Mouse (Mus musculus) cerebellum, postnatal 36 days (tissue): ENCODE measurements at regions not wholly inside any gene's neighbourhood (a gene's known extent, or its start where the extent isn't known, plus 50 kb on each side); places are given as distances from the start of the nearest gene placed in this dataset.

Experiments used
- DNase-seq, 2 experiments: peaks; one replicate each; pipeline ENCODE4 v3.0.0; 2021 to 2022; ENCODE audit warnings: mixed read lengths in 2 of 2

DNA sequence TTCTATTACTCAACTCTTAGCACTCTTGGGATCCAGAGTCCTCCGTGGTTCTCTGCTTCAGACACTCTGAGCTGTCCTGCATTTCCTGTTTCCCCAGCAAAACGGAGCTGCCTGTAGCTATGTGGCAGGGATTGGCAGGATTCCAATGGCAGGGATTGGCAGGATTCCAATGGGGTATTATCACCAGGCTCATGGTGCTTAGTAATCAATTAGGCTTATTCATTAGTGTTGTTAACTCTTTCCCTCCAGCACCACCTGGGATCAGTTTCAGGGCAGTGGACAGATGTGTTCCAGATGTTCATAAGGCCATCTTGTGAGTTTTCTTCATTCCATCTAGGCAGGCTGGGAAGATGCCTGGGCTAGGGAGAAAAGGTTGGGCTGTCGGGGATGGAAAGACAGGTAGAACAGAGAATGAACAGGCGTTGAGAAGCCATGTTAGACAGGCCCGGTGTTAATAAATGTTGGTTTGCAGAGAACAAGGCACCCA is 163.5 kb downstream of the Emp1 start:
- DNase-seq, result peak; percentile 35 to 36

DNA sequence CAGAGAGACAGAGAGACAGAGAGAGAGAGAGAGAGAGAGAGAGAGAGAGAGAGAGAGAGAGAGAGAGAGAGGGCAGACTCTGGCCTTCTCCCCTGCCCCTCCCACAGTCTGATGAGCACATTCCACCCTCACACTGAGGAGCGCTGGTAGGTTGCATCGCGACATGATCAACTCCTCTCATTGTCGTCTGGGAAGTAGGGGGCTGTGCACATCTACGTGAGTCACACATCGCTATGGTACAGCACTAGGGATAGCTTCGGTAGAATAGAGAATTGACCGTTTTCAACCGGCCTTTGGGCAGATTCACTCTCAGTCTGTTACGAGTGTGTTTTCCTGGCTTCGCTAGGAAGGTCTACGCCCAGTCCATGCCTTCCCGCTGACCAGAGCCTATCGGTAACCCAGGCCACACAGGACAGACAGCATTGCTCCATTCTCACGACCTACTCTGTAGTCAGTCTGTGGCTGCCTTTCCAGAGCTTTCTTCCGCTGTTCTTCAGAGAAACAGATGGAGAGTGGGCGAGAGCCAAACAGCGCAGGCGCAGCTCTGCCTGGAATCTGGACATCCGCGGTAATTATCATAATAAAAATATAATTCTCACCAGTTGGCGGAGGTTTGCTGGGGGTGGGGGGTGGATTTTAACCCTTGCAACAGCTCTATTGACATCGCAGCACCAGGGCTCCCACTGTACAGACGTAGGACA is 164.3 kb downstream of the Emp1 start:
- DNase-seq, result peak; percentile 50 to 53

DNA sequence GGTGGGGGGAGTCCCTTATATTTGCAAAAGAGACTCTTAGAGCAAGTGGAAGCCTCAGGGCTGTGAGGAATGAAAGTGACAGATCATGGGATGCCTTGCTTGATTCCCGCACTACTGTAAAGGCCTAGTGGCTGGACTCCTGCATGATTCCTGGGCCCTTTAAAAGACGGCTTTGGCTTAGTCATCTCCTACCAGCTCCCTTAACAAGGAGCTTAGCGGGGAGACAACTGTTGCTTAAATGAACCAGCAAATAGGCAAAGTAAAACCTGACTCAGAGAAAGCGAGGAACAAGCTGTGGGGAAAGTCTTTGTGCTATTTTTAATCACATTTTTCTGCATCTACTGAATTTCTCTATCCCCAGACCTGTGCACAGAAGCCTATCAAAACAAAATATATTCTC is 165.5 kb downstream of the Emp1 start:
- DNase-seq, result no peak

DNA sequence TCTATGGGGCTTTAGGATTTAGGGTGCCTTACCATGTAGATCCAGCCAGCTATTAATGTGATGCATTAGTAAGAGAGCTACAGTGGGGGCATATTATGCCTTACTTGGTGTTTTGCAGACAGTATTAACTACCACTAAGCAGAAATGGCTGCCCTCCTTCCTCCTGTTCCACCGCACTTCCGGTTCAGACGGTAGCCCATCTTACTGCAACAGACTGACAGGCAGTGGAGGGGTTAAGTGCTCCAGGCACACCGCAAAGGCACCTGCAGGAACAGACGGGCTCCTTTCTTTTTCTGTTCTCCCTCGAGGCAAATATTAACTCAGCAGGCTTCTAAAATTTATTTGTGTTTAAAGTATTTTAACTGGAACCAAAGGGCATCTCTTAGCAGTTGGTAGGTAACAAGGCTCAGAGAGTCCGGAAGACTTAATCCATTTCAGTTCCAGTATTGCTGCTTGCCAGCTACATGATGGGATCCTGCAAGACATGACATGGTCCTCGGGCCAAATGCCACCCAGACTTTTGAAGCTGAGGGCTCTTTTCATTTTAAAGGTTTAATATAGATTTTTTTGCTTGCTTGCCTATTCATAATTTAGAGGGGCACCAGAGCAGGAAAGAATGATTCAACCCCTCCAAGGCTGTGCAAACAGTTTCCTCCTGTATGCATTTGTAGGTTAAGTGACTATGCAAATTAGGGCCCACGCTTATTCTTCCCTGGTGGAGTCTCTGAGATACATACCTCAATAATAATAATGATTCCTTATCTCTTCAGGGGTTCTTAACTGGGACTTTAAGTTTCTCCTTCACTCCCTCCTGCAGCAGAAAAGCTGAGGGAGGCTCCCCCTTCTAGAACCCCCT is 177.7 kb downstream of the Emp1 start:
- DNase-seq, result no peak

DNA sequence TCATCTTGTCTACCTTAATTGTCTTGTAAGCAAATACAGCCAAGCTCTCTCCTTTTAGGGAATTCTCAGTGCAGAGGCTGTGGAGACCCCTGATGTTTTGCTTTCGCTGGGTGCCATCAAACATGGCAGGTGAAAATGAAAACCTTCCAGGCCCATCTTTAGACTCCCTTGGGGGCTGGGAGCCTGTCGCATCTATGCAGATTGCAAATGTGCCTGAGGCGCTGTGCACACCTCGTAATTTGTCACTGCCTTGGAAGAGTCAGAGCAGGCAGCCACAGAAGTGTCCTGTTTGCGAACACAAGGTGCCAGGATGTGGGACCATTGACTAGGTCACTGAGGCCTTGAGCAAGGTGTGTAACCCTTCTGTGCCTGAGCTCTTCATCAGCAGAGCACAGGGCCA is 179.2 kb downstream of the Emp1 start:
- no peak for DNase-seq

DNA sequence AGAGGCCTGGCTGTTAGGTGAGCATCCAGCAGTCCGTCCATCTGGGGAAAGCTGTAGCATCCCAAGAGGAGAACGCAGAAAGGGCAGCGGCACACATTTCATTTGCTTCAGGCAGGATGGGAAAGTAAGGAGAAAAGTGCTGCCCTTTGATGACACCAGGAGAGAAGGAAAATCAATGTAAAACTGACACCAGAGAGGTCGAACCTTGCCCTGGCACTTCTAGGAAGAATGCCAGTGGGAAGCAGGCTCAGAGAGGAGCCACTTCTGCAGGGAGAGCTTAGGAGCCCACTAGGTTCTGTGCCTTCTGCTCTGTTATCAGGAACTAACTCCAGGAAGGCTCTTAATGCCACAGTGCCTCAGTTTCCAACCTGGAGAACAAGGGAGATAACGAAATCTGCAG is 180.0 kb downstream of the Emp1 start:
- no peak for DNase-seq

DNA sequence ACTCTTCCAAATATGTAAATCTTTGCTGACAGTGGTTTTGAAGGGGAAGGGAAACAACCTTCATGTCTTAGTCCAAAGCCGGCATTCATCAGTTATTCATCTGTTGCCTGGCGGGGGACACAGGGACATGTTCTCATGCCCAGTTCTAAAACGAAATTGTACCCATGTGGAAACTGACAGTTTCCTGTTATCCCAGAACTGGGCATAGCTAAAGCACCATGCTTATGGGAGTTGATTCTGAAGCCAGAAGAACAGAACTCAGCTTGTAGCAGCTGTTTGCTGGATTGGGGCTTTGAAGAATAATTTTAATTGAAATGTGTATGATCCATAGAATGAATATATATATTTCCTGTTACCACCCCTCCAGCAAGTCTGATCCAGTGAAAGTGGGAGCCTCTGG is 181.0 kb downstream of the Emp1 start:
- DNase-seq, result no peak

DNA sequence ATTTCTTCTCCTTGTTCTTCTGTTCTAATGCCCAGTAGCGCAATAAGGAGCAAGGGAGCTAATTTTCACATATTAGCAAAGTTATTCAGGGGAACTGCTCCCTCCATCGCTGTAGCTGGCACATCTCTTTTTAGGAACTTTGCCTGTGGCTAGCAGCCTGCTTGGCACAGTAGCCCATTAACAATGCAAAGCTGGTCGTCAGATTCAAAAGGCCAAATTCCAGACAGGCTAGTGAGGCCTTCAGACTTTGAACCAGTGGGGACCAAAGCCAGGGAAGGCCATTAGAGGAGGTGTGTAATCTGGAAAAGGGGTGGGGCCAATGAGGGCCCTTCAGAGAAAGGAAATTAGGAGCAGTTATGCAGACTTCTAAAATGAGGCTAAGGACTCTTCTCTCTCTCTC is 181.5 kb downstream of the Emp1 start:
- no peak for DNase-seq

DNA sequence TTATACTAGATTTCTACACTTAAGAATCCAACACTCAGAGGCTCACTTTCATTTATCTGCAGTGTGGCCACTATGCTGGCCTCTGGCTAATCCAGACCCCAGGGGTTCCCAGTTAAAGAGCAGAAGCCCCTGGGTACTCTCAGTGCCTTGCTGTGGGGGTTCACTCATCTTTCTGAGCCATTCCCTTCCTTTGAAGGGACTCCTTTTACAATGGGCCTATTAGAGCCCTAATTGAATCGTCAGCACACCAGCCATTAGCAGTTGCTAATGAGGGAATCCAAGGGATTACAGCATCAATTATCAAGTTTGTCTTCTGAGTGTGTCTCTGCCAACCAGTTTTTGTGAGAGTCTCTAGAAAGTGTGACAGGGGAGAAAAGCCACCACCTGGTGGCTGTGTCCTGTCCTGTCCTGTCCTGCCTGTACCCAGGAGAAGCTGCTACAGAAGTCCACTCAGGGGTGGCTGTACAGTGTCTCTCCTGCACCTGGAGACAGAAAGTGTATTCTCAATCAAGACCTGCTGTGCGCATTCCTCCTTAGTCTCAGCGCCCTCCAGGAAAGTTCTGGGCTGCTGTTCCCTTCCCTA is 188.1 kb downstream of the Emp1 start:
- no peak for DNase-seq

DNA sequence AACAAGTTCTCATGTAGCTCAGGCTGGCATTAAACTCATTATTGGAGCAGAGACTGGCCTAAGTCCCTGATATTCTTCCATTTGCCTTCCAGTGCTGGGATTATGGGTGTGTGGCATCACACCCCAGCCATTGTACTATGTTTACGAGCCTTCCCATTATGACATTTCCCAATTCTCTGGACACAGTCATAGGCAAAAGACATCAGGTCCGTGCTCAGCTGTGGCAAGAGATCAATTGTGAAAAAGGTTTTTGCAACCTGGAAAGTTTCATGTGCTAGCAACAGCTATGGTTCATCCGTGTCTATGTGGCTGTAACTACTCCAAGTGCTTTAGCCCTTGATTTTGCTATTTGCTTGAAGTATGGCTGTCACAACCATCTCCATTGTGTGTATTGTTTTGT is 190.1 kb downstream of the Emp1 start:
- DNase-seq, result no peak

DNA sequence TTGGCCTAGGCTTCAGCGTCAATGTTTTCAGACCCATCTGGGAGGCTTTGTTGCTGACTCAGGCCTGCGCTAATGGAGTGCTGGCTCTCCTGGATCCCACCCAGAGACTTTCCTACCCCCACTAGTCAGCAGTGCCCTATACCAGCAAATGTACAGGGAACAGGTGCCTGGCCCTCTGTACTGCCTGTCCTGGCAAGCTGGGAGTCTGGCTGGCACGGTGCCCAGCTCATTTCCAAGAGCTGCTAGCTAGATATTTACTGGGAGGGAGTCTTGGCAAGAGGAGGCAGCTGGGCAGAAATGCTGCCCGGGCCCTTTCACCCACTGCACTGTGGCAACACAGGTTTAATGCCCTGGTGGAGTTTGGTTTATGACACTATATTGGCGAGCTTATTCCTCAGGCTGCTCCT is 197.2 kb downstream of the Emp1 start:
- peak; percentile 98 to 99 for DNase-seq

DNA sequence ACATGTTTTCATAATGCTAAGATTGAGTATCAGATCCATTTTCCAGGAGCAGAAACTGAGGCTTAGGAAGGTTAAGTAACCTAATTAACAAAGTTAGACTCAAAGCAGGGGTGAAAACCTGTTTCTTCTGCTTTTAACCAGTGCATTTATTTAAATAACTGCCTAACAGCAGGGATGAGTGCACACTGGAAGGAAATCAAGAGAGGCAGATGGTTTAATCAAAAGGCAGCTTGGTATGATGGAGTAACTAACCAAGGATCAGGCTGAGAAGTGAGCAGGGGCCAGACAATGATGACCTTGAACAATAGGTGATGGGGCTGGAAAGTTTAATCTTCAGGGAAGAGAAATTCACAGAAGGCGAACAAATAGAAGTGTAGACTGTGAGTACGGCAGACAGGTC is 199.9 kb downstream of the Emp1 start:
- peak in 1 of 2 experiments; percentile 40 for DNase-seq

DNA sequence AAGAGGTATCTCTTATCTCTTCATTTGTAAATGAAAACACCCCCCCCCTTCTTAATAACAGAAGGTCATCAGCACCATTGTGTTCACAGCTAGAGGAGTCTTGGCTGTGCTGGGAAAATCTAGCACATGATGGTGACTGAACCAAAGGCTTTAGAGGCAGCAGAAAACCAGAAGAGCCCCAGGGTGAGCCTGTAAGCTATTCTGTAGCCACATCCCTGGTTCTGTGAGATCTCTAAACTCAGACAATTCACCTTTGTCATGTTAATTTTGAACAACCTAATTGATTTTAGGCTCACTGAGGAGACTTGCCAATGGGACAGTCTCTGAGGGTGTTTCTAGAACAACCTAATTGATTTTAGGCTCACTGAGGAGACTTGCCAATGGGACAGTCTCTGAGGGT is 201.4 kb downstream of the Emp1 start:
- no peak for DNase-seq

DNA sequence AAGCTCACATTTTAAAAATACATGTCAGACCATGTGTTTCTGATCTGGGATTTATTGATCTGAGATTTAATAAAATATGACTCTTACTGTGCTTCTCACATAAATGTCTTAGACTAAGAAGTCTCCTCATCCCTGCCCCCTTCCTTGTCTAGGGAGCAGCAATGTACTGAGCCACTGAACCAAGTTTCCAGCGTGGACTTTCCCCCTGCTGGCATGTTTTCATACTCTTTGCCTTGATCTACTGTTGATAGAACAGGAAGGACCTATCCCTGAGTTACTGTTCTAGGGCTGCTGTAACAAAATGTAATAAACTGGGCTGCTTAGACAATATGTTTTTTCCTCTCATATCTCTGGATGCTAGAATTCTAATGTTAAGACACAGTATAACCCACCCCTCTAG is 206.7 kb downstream of the Emp1 start:
- DNase-seq, result no peak

DNA sequence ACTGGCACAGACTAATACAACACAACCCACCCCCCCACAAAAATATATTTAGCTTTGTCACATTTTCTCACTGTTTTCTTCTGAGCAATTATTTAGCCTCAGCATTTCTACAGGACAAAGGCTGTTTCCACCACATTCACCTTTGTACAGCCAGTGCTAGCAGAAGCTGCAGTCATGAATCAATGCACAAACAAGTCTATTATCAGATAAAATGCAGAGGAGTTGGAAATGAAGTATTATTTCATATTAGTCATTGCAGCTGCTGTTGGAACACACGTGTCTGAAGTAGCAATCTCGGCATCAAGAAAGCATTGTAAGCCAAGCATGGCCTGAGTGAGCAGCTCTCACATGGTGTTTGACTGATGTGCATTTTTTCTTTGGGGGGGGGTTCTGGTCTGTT is 212.9 kb downstream of the Emp1 start:
- DNase-seq, result no peak

DNA sequence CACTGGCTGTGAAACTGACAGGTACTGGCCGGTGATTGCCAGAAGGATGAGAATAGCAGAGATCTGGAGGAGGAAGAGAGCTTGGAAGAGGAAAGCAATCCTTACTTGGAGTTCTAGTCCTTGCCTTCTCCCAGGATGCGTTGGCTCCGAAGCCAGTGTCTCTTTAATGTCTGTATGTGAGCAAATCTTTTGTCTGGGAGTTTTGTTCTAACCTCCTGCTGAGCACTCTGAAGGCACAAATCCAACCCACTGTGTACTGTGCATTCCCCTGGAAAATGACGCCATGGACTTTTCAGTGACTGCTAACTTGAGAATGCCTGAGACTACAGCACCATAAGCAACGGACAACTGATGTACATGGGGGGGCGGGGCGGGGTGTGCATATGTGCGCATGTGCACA is 216.4 kb downstream of the Emp1 start:
- DNase-seq, result no peak

DNA sequence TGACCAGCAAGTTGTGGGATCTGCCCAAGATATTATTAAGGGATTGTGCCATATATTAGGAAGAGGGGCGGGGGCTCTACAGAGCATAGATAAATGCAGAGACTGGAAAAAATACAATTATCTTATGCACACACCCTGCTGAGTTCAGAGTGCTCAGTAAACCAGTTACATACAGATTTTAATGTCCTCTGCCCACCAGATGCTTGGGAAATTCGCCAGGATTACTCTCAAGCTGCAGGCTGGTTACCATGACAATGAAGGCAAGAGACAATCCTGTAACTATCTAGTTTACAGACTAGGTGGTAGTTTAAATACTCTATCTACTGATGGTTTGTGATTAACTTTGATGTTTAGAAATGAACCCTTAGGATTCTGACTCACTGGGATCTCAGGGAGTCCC is 220.2 kb downstream of the Emp1 start:
- no peak for DNase-seq

DNA sequence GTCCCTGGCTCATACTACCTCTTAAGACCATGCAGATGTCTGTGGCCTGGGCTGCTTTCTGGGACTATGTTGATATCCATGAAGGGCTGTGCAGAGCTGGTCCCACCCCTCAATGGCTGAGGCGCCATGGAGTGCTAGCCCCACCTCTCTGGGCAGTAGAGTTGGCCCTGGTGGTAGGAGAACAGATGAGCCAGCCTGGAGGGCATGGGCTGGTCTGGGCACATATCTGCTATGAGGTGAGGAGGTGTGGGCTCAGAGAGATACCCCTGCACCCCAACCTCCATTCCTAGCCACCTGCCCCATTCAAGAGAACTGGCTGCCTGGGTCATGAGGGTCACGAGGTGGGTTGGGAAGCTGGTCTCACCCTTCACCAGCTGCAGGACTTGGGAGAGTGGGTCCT is 222.4 kb downstream of the Emp1 start:
- DNase-seq, result no peak

DNA sequence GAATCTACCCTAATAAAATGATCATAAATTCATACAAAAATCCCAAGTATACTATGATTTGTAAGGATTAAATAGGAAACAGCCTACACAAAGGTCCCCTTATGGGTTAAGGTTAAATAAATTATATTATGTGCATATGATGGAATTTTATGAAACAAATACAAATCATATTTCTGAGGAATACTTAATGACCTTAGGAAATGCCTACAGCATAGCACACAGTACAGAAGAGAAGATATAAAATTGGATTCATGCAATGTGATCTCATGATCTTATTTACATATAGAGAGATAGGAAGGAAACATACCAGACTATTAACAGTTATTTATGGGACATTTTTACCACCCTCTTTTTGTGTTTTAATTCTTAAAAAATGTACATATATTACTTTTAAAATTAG is 227.7 kb downstream of the Emp1 start:
- no peak for DNase-seq

DNA sequence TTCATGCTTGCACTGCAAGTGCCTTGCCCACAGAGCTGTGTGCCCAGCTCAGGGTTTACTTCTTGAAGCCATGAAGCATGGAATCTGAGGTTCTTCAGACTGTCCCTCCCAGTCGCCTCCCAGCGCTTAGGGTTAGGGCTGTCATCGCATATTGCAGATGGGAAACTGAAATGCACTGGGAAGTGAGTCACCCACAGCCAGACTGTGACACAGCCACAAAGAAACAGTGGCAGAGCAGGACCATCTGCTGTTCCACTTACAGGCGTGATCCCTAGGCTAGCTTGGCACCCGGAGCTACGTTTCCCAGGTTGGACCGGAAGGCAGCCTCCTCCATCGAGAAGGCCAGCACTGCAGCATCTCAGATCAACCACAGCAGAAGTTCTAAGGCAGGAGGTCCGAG is 228.7 kb downstream of the Emp1 start:
- no peak for DNase-seq

DNA sequence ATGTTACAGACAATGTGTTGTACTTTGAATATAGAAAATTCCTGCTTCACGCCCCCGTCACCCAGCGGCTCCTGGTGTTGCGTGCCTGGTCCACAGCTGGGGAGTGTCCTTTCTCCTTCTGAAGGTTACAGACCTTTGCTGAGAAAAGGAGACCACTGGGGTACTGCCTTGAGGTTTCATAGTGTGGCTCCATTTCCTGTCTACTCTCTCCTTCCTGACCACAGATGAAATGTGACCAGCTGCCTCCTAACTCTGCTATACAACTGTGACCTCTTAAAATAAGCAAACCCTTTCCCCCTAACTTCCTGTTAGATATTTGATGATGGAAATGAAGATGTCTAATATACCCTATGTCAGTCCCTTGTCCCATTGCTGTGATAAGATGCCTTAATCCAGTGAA is 234.0 kb downstream of the Emp1 start:
- no peak for DNase-seq

DNA sequence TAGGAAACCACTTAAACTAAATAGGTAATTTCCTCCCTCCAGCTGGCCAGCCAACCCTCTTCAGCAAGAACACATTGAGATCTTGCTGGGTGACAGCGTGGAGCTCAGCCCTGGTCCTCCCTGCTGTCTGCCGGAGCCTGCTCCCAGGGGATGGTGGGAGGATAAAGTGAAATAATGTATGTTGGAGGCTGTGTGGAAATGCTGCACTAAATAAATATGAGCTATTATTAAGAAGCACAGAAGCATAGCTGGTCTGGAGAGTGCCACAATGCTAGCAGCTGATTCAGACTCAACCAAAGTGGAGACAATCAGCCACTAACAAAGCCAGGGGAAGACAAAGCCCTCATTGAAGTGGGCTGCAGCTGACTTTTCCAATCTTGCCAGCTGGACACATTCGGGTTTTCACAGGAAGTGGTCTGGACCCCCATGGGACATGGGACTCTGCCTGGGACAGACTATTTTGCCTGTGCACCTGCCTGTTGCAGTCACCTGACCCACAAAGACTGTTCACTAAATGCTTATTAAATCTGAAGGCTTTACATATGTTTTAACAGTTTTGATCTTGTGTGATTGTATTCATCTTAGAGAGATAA is 248.3 kb downstream of the Emp1 start:
- DNase-seq, result no peak

DNA sequence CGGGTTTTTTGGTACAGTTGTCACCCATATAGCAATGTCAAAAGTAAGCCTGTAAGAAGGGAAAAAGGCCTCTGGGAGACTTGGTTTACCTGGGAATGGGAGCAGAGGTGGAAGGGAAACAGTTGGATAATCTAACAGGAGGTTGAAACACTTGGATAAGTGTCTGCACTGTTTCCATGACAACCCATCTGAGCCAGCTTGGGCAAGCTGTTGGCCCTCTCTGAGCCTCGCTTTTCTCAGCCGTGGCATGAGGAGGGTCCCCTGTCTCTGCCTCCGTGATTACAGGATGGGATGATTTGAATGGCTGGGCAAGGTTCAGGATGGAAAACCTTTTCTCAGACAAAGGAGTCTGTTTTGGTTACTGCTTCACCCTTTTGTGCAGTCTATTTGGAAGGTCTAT is 265.6 kb downstream of the Emp1 start:
- DNase-seq, result no peak

DNA sequence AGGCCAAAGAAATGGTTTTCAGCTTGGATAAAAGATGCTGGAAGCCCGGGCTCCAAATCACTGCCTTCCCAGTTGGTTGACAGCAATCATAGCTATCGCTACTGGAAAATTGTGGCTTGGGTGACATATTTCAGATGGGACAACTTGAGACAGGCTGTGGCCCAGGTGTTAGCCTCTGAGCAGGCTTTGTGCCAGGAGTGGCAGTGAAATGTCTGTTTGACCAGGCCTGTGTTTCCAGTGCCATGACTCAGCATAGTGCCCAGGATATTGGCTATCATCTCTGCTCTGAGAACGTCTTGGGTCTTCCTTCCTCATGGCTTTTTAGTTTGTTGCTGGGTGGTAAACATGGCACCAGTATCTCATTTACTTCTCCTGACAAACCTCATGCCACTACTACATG is 266.9 kb downstream of the Emp1 start:
- DNase-seq, result no peak
